Mouse (Mus musculus) limb, embryonic 12.5 days (tissue): Measurements from ENCODE around the gene Osbpl5. TPM values are rescaled to one million over a fixed set of nuclear protein-coding genes. Genes with fewer than 3 reads are reported as not detected.
A peak's percentile ranks its signal among the peaks of the same experiment; 100 is the strongest.
"Not testable (repeated sequence)": the region's sequence is repeated elsewhere in the genome, so short reads cannot be mapped to it uniquely, and the experiment has no call there.

Experiments
- ATAC-seq: fragments of 200-750 bp; cut with Nextera tagmentation; 2 replicates; pipeline ENCODE4 v1.8.0; 2017; ENCODE audit warnings: low read depth, moderate TSS enrichment; ENCODE audit not compliant: insufficient number of reproducible peaks, insufficient read depth, low FRiP score, low TSS enrichment
- H3K27ac ChIP-seq: fragments of 300-500 bp; sonication (generic); 2 replicates; pipeline ENCODE4 v1.5.1; 2016; ENCODE audit warnings: mild to moderate bottlenecking, moderate library complexity
- H3K27me3 ChIP-seq: fragments of 300-500 bp; sonication (generic); 2 replicates; pipeline ENCODE4 v1.6.1; 2016; ENCODE audit warnings: mild to moderate bottlenecking, moderate library complexity
- H3K36me3 ChIP-seq: fragments of 300-500 bp; sonication (generic); 2 replicates; pipeline ENCODE4 v1.6.1; 2016; ENCODE audit warnings: mild to moderate bottlenecking, moderate library complexity
- H3K4me1 ChIP-seq: fragments of 300-500 bp; sonication (generic); replicated peaks from 2 replicates; pipeline ENCODE4 v1.6.1; 2016
- H3K4me2 ChIP-seq: fragments of 300-500 bp; sonication (generic); 2 replicates; pipeline ENCODE4 v1.6.1; 2016; ENCODE audit warnings: mild to moderate bottlenecking, moderate library complexity
- H3K4me3 ChIP-seq: fragments of 300-500 bp; sonication (generic); replicated peaks from 2 replicates; pipeline ENCODE4 v1.5.1; 2016; ENCODE audit warnings: mild to moderate bottlenecking
- H3K9ac ChIP-seq: fragments of 300-500 bp; sonication (generic); replicated peaks from 2 replicates; pipeline ENCODE4 v1.6.1; 2016; ENCODE audit warnings: mild to moderate bottlenecking, moderate library complexity
- H3K9me3 ChIP-seq: fragments of 300-500 bp; sonication (generic); 2 replicates; pipeline ENCODE4 v1.6.1; 2016; ENCODE audit warnings: mild to moderate bottlenecking, moderate library complexity
- WGBS: fragments of 180-500 bp; shearing (Covaris S2); methylation state at CpG from one replicate; pipeline ENCODE4 v1.1.7; 2016; 5-methylcytosine and 5-hydroxymethylcytosine counted together
- polyA plus RNA-seq: library from polyadenylated mRNA; unstranded; fragments of >200 nt; fragmentation: Nextera tagmentation; extraction: Ambion mirVana; gene quantifications from 2 replicates; pipeline ENCODE4 v1.2.1, GENCODE M21; 2016

Osbpl5 gene
- polyA plus RNA-seq, 1 experiment from 2014 or later: 26.1 TPM

- H3K4me2 ChIP-seq, H3K9me3 ChIP-seq, H3K27me3 ChIP-seq, H3K4me1 ChIP-seq, H3K27ac ChIP-seq, ATAC-seq, H3K4me3 ChIP-seq, H3K9ac ChIP-seq: not testable (repeated sequence)
- 70% methylated on average over 2 of the region's 2 CpGs for WGBS
- peaks cover 18% of the 10 kb centered on the region for H3K36me3 ChIP-seq
These were observed 72.2 kb downstream of the Osbpl5 start for GRCm38 (mm10) chr7:143684569-143684968.

GRCm38 (mm10) chr7:143681566-143681965 is 75.2 kb downstream of the Osbpl5 start:
- no peak for ATAC-seq
- Histone ChIP-seq H3K9ac (no peak overlapping the region), H3K27ac (no peak overlapping the region), H3K4me3 (no peak overlapping the region), H3K27me3 (peaks cover 9% of the 10 kb centered on the region), H3K9me3 (no peaks in the 10 kb centered on the region), H3K4me2 (no peak overlapping the region), H3K4me1 (no peaks in the 10 kb centered on the region), H3K36me3 (no peaks in the 10 kb centered on the region)
- 92% methylated on average over 1 of the region's 1 CpGs for WGBS

- not testable (repeated sequence) for H3K4me1 ChIP-seq, H3K4me2 ChIP-seq, H3K27ac ChIP-seq, ATAC-seq, H3K4me3 ChIP-seq, H3K27me3 ChIP-seq, H3K9ac ChIP-seq, H3K9me3 ChIP-seq, H3K36me3 ChIP-seq
- 57% methylated on average over 2 of the region's 2 CpGs for WGBS
These were observed 75.9 kb downstream of the Osbpl5 start for GRCm38 (mm10) chr7:143680836-143681235.

- H3K9ac ChIP-seq, H3K27me3 ChIP-seq, H3K27ac ChIP-seq, H3K4me3 ChIP-seq, H3K4me1 ChIP-seq, H3K36me3 ChIP-seq, H3K4me2 ChIP-seq, ATAC-seq, H3K9me3 ChIP-seq: not testable (repeated sequence)
- WGBS: 71% methylated on average over 2 of the region's 2 CpGs
These were observed 77.1 kb downstream of the Osbpl5 start for GRCm38 (mm10) chr7:143679650-143680049.

- H3K4me3 ChIP-seq: no peak overlapping the region
- no peak overlapping the region for H3K4me2 ChIP-seq
- no peak overlapping the region for H3K27ac ChIP-seq
- no peak overlapping the region for H3K9ac ChIP-seq
- no peaks in the 10 kb centered on the region for H3K4me1 ChIP-seq
- no peaks in the 10 kb centered on the region for H3K36me3 ChIP-seq
- no peaks in the 10 kb centered on the region for H3K27me3 ChIP-seq
- H3K9me3 ChIP-seq: no peaks in the 10 kb centered on the region
- no peak for ATAC-seq
These were observed 90.1 kb downstream of the Osbpl5 start for GRCm38 (mm10) chr7:143666427-143667311.

DNA sequence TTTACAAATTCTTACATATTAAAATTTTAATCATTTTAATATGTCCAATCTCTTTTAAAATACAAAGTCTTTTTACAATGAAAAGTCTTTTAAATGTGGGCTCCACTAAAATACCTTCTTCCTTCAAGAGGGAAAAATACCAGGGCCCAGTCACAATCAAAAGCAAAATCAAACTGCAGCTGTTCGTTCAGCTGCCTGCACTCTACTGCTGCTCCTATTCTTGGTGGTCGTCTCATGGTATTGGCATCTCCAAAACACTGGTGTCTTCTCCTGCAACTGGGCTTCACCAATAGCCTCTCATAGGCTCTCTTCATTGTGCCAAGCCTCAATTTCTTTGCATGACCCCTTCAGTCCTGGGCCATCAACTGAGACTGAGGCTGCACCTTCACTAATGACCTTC is 93.3 kb downstream of the Osbpl5 start:
- Histone ChIP-seq H3K36me3 (no peaks in the 10 kb centered on the region), H3K4me2 (no peak overlapping the region), H3K9me3 (no peaks in the 10 kb centered on the region), H3K4me1 (no peaks in the 10 kb centered on the region), H3K27me3 (no peaks in the 10 kb centered on the region), H3K9ac (no peak overlapping the region), H3K27ac (no peak overlapping the region), H3K4me3 (no peak overlapping the region)
- ATAC-seq: no peak
- 86% methylated on average over 2 of the region's 2 CpGs for WGBS

DNA sequence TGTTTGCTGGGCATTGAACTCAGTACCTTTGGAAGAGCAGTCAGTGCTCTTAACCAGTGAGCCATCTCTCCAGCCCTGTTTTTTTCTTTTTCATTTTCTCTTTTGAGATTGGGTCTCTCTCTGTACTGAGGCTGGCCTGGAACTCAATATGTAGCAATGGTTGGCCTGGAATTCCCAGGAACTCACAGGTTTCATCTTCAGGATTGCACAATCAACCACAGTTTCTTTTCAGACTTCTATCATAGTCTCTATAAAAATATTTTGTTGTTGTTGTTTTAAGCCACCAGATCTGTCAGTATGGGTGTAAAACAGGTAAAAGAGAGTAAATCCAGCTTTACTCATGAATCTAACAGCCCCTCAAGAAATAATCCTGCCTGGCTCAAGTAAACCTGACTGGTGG is 96.0 kb downstream of the Osbpl5 start:
- H3K4me3 ChIP-seq: no peak overlapping the region
- ATAC-seq: no peak

DNA sequence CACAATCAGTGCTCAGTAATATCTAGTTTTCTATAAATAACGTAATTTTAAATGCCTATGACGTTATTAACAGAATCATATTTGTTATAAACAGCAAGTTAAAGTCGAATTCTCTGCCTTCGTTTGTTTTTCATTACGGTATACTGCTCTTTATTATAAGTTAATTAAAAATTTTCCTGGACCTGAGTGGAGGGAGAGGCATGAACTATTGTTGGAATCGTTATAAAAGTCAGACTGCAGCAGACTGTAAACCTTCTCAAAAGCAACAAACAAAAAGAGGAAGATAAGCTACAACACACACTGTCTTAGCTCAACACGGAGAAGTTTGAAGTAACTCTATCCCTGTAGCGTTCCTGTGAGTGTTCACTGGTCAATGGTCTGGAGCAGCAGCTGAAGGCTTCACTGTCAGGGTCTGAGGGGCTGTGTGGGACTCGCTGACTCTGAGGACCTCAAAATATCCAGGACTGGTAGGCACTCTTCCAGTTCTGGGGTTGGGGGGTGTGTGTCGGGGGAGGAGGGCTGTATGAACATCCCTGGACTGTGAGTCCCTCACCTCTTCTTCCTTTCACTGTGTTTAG is 106.9 kb downstream of the Osbpl5 start:
- H3K4me1 ChIP-seq, H3K9ac ChIP-seq, H3K27me3 ChIP-seq, H3K27ac ChIP-seq, H3K36me3 ChIP-seq: not testable (repeated sequence)
- peaks cover 13% of the 10 kb centered on the region; the same call in 1 of the 2 replicates for H3K9me3 ChIP-seq
- peak; percentile 26; the same call in 1 of the 2 replicates for ATAC-seq
- peak overlapping the region; percentile 82; the same call in 1 of the 2 replicates for H3K4me2 ChIP-seq
- WGBS: 56% methylated on average over 10 of the region's 10 CpGs
- peak overlapping the region; percentile 71 for H3K4me3 ChIP-seq

More for the DNA sequence above, 96.0 kb downstream of the Osbpl5 start:
- H3K9me3 ChIP-seq: no peaks in the 10 kb centered on the region
- H3K27ac ChIP-seq: no peak overlapping the region
- H3K4me1 ChIP-seq: no peaks in the 10 kb centered on the region
- no peaks in the 10 kb centered on the region for H3K36me3 ChIP-seq
- no peak overlapping the region for H3K4me2 ChIP-seq
- H3K27me3 ChIP-seq: no peaks in the 10 kb centered on the region
- no peak overlapping the region for H3K9ac ChIP-seq

- Histone ChIP-seq H3K4me1 (no peaks in the 10 kb centered on the region), H3K4me2 (peak within 1 kb of the TSS; percentile 82), H3K27me3 (no peaks in the 10 kb centered on the region), H3K27ac (0 out of 2 replicates have a peak within 1 kb of the TSS, but pooled peaks have one; percentile 17), H3K36me3 (no peaks in the 10 kb centered on the region), H3K9ac (peak within 1 kb of the TSS; percentile 66), H3K9me3 (peaks cover 13% of the 10 kb centered on the region; the same call in 1 of the 2 replicates), H3K4me3 (peak within 1 kb of the TSS; percentile 71)
- peak; percentile 92 for ATAC-seq
- 2% methylated on average over 39 of the region's 39 CpGs for WGBS
These were observed 107.6 kb downstream of the Osbpl5 start, which contains the start of gene Tnfrsf22 for GRCm38 (mm10) chr7:143649034-143649768. Tnfrsf22 (minus strand) TSS chr7:143649661.

GRCm38 (mm10) chr7:143643949-143644348 is 112.8 kb downstream of the Osbpl5 start:
- ATAC-seq, H3K36me3 ChIP-seq, H3K27ac ChIP-seq, H3K9me3 ChIP-seq, H3K4me3 ChIP-seq, H3K27me3 ChIP-seq, H3K4me1 ChIP-seq, H3K4me2 ChIP-seq, H3K9ac ChIP-seq: not testable (repeated sequence)
- 87% methylated on average over 2 of the region's 2 CpGs for WGBS
